Mouse (Mus musculus) ovary, postnatal 14 days (tissue): Measurements from ENCODE around the gene Anln.
A peak's percentile ranks its signal among the peaks of the same experiment; 100 is the strongest.
"Not testable (repeated sequence)": the region's sequence is repeated elsewhere in the genome, so short reads cannot be mapped to it uniquely, and the experiment has no call there.

Experiments
- DNase-seq: peaks from one replicate; pipeline ENCODE4 v3.0.0; 2022; ENCODE audit warnings: low spot score

Anln gene

GRCm38 (mm10) chr9:22319109-22319508 is 69.9 kb downstream of the Anln start:
- no peak for DNase-seq

- not testable (repeated sequence) for DNase-seq
Measured at GRCm38 (mm10) chr9:22316047-22316446, 72.9 kb downstream of the Anln start.

- DNase-seq: no peak
Measured at GRCm38 (mm10) chr9:22314066-22314465, 74.9 kb downstream of the Anln start.

- DNase-seq: no peak
Measured at GRCm38 (mm10) chr9:22313218-22313617, 75.8 kb downstream of the Anln start.

GRCm38 (mm10) chr9:22309651-22310050 is 79.3 kb downstream of the Anln start:
- no peak for DNase-seq

- DNase-seq: not testable (repeated sequence)
Measured at GRCm38 (mm10) chr9:22307920-22308262, 81.1 kb downstream of the Anln start.

GRCm38 (mm10) chr9:22307156-22307919 is 81.7 kb downstream of the Anln start, which contains the start of gene Zfp810:
TSS of gene Zfp810 (minus strand) at chr9:22307648.
- peak; percentile 87 for DNase-seq

GRCm38 (mm10) chr9:22306726-22307125 is 82.3 kb downstream of the Anln start:
- DNase-seq: no peak

- DNase-seq: no peak
Measured at GRCm38 (mm10) chr9:22302199-22302598, 86.8 kb downstream of the Anln start.
